Mouse (Mus musculus): ENCODE measurements around the gene Kdm6b. TPM values are rescaled to one million over a fixed set of nuclear protein-coding genes. Genes with fewer than 3 reads are reported as not detected.
A peak's percentile ranks its signal among the peaks of the same experiment; 100 is the strongest.
"Not testable (repeated sequence)": the region's sequence is repeated elsewhere in the genome, so short reads cannot be mapped to it uniquely, and the experiment has no call there.

Gene Kdm6b
- polyA plus RNA-seq, 1 experiment from 2014 or later = 56.6 TPM

DNA sequence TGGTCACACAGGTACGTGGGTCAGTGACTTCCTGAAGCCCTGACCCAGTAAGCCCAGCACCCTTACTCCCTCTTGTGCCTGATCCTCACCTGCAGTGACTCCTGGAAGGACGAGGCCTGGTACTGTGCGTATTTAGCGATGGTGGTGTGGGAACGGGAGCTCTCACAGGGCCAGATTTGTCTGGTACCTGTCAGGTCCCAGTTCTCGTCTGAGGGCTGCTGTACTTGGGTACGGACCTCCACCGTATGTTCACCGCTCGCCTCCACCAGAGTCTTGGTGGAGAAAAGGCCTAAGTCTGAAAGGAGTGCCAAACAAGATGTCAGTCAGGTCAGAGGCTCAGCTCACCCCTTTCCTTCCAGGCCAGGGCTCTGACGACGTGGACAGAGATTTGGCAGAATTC, 11.5 kb downstream of the Kdm6b start:
- Histone ChIP-seq H3K36me3 (peaks cover 79% of the 10 kb centered on the region), H3K9me3 (no peaks in the 10 kb centered on the region), H3K4me3 (no peak overlapping the region), H3K4me1 (peaks cover 18% of the 10 kb centered on the region; the same call in 1 of the 2 replicates), H3K27ac (replicated peaks) (no peak overlapping the region), H3K27me3 (no peaks in the 10 kb centered on the region; the same call in 1 of the 2 replicates), H3K9ac (replicated peaks) (no peak overlapping the region), H3K4me2 (replicated peaks) (no peak overlapping the region)
- 82% methylated on average over 12 of the region's 12 CpGs for WGBS
- ATAC-seq (replicated peaks) = no peak

GRCm38 (mm10) chr11:69401210-69401637, 12.3 kb downstream of the Kdm6b start:
- peak; percentile 65 for ATAC-seq (replicated peaks)

GRCm38 (mm10) chr11:69400083-69400850, 13.2 kb downstream of the Kdm6b start:
- H3K4me2 ChIP-seq (replicated peaks) = no peak overlapping the region
- H3K9me3 ChIP-seq = no peaks in the 10 kb centered on the region
- H3K27ac ChIP-seq (replicated peaks) = no peak overlapping the region
- peaks cover 62% of the 10 kb centered on the region for H3K36me3 ChIP-seq
- WGBS = 76% methylated on average over 25 of the region's 25 CpGs
- peaks cover 26% of the 10 kb centered on the region for H3K4me1 ChIP-seq
- H3K27me3 ChIP-seq = no peaks in the 10 kb centered on the region; the same call in 1 of the 2 replicates
- no peak for ATAC-seq (replicated peaks)
- H3K4me3 ChIP-seq = peak overlapping the region; percentile 3; the same call in 1 of the 2 replicates
- H3K9ac ChIP-seq (replicated peaks) = no peak overlapping the region

More at GRCm38 (mm10) chr11:69401210-69401637, 12.3 kb downstream of the Kdm6b start:
- Histone ChIP-seq H3K4me3 (no peak overlapping the region), H3K4me1 (peaks cover 25% of the 10 kb centered on the region), H3K9ac (replicated peaks) (no peak overlapping the region), H3K36me3 (peaks cover 71% of the 10 kb centered on the region), H3K27ac (replicated peaks) (no peak overlapping the region; the same call in 1 of the 2 replicates), H3K27me3 (no peaks in the 10 kb centered on the region; the same call in 1 of the 2 replicates), H3K9me3 (no peaks in the 10 kb centered on the region), H3K4me2 (replicated peaks) (no peak overlapping the region)
- 11% methylated on average over 22 of the region's 22 CpGs for WGBS

DNA sequence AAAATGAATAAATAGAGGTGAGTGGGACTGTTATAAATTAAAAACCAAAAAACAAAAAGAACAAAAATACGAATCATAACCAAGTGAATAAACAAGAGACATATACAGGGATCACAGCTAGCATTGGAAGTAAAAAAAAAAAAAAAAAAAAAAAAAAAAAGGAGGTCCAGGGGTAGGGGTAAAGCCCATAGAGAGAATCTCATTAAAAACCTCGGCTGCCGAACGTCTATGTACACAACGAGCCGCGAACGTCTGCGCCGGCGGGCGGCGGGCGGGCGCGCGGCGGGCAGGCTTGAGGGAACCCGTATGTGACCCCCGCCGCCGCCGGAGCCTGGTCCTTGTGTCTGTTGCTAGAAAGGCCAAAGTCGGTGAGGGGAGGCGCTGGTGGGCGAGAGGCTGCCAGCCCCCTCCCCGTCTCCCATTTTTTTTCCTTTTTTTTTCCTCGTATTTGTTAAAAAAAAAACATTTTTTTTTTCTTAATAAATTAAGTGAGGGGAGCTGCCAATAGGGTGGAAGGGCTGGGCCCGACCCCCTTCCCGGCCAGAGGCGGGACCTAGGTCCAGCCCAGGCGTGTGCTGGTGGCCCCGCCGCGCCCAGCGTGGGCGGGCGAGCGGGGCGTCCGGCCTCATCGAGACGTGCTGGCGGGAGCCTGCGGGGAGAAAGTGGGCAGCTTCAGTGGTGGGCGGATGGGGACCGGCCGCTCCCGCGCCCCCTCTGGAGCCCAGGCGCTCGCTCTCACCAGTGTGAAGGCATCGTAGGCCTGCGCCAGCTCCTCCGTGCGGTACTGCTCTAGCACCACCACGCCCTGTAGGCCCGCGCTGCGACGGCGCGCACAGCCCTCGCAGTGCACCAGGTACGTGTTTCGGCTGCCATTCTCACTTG, 14.0 kb downstream of the Kdm6b start:
- 19% methylated on average over 63 of the region's 66 CpGs for WGBS
- no peak for ATAC-seq (replicated peaks)
- H3K27me3 ChIP-seq = no peaks in the 10 kb centered on the region; the same call in 1 of the 2 replicates
- H3K4me2 ChIP-seq (replicated peaks) = no peak overlapping the region
- no peaks in the 10 kb centered on the region for H3K9me3 ChIP-seq
- no peak overlapping the region for H3K27ac ChIP-seq (replicated peaks)
- H3K4me1 ChIP-seq = peaks cover 28% of the 10 kb centered on the region
- peak overlapping the region; percentile 3; the same call in 1 of the 2 replicates for H3K4me3 ChIP-seq
- H3K36me3 ChIP-seq = peaks cover 54% of the 10 kb centered on the region
- no peak overlapping the region for H3K9ac ChIP-seq (replicated peaks)

GRCm38 (mm10) chr11:69398486-69399200, 14.8 kb downstream of the Kdm6b start:
- no peak overlapping the region for H3K9ac ChIP-seq (replicated peaks)
- no peak overlapping the region for H3K27ac ChIP-seq (replicated peaks)
- WGBS = 29% methylated on average over 21 of the region's 21 CpGs
- peaks cover 32% of the 10 kb centered on the region for H3K4me1 ChIP-seq
- no peaks in the 10 kb centered on the region for H3K9me3 ChIP-seq
- no peak overlapping the region for H3K4me3 ChIP-seq
- no peak overlapping the region for H3K4me2 ChIP-seq (replicated peaks)
- ATAC-seq (replicated peaks) = no peak
- no peaks in the 10 kb centered on the region; the same call in 1 of the 2 replicates for H3K27me3 ChIP-seq
- peaks cover 46% of the 10 kb centered on the region for H3K36me3 ChIP-seq

DNA sequence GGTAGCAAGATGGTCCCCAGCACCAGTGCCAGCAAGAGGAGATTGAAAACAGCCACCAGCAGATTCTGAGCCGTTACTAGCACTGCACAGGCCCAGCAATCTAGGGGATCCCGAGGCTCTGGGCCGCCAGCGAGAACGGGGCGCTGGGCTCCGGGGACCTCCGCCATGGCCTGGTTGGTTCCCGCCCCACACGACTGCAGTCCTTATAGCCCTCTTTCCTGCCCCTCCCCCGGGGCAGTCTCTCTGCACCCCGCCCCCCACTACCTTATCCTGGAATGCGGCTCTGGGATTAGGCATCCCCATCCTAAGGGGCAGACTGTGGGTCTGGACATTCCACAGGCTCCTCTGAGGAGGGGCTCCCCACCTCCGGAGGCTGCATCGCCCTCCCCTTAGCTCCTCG, 15.4 kb downstream of the Kdm6b start, which contains the start of gene Tmem88:
Gene Tmem88, minus strand, starts transcription at position 176 of the 400 bp plus-strand sequence.
- Histone ChIP-seq H3K4me1 (peaks cover 32% of the 10 kb centered on the region), H3K9me3 (no peaks in the 10 kb centered on the region), H3K9ac (replicated peaks) (0 out of 2 replicates have a peak within 1 kb of the TSS, but pooled peaks have one; percentile 2), H3K27ac (replicated peaks) (peak within 1 kb of the TSS; percentile 98; the same call in 1 of the 2 replicates), H3K4me3 (peak within 1 kb of the TSS; percentile 7; the same call in 1 of the 2 replicates), H3K27me3 (no peaks in the 10 kb centered on the region; the same call in 1 of the 2 replicates), H3K4me2 (replicated peaks) (peak within 1 kb of the TSS; percentile 65; the same call in 1 of the 2 replicates), H3K36me3 (peaks cover 41% of the 10 kb centered on the region)
- WGBS = 12% methylated on average over 16 of the region's 16 CpGs
- no peak for ATAC-seq (replicated peaks)

GRCm38 (mm10) chr11:69397581-69398057, 15.9 kb downstream of the Kdm6b start:
- 9% methylated on average over 24 of the region's 24 CpGs for WGBS
- H3K9ac ChIP-seq (replicated peaks) = 0 out of 2 replicates have a peak overlapping the region, but pooled peaks have one; percentile 2
- H3K36me3 ChIP-seq = peaks cover 37% of the 10 kb centered on the region
- H3K27me3 ChIP-seq = no peaks in the 10 kb centered on the region; the same call in 1 of the 2 replicates
- H3K9me3 ChIP-seq = no peaks in the 10 kb centered on the region
- no peak overlapping the region for H3K4me2 ChIP-seq (replicated peaks)
- no peak overlapping the region for H3K27ac ChIP-seq (replicated peaks)
- peaks cover 32% of the 10 kb centered on the region for H3K4me1 ChIP-seq
- peak overlapping the region; percentile 7; the same call in 1 of the 2 replicates for H3K4me3 ChIP-seq
- no peak for ATAC-seq (replicated peaks)

GRCm38 (mm10) chr11:69396772-69397171, 16.7 kb downstream of the Kdm6b start:
- H3K27me3 ChIP-seq = no peaks in the 10 kb centered on the region; the same call in 1 of the 2 replicates
- WGBS = 27% methylated on average over 11 of the region's 11 CpGs
- H3K36me3 ChIP-seq = peaks cover 32% of the 10 kb centered on the region
- peak overlapping the region; percentile 76 for H3K4me3 ChIP-seq
- H3K4me2 ChIP-seq (replicated peaks) = peak overlapping the region; percentile 65
- H3K9ac ChIP-seq (replicated peaks) = peak overlapping the region; percentile 92
- no peaks in the 10 kb centered on the region for H3K9me3 ChIP-seq
- H3K4me1 ChIP-seq = peaks cover 32% of the 10 kb centered on the region
- no peak for ATAC-seq (replicated peaks)
- H3K27ac ChIP-seq (replicated peaks) = peak overlapping the region; percentile 98; the same call in 1 of the 2 replicates

- Histone ChIP-seq H3K27ac (replicated peaks) (peak overlapping the region; percentile 98), H3K9me3 (no peaks in the 10 kb centered on the region), H3K4me3 (peak overlapping the region; percentile 76), H3K36me3 (peaks cover 22% of the 10 kb centered on the region), H3K4me2 (replicated peaks) (peak overlapping the region; percentile 65), H3K4me1 (peaks cover 29% of the 10 kb centered on the region), H3K27me3 (no peaks in the 10 kb centered on the region; the same call in 1 of the 2 replicates), H3K9ac (replicated peaks) (peak overlapping the region; percentile 92)
- ATAC-seq (replicated peaks) = peak; percentile 90
- under 1% methylated on average over 48 of the region's 48 CpGs for WGBS
Measured at GRCm38 (mm10) chr11:69395634-69396373, 17.7 kb downstream of the Kdm6b start.

DNA sequence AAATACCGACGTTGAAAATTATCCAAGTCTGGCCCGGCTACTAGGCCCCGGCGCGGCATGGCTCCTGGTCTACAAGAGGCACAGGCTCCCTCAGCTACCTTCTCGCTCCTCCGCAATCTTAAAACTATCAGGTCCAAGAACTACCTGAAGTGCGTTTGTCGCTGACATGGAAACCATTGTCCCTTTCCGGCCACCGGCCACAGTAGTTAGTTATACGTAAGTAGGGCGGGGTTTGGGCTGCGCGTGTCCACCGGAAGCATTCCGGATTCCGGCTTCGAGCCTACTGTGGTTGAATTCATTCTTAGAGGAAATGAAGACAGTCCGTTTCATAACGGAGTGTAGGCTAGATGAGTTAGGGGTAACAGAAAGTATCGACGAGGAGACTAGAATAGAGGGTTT, 18.2 kb downstream of the Kdm6b start, which contains the start of the genes Naa38 and Cyb5d1:
Gene Naa38, plus strand, starts transcription at position 253 of the 399 bp plus-strand sequence.
Gene Cyb5d1, minus strand, starts transcription at position 397 of the 399 bp plus-strand sequence.
- H3K27me3 ChIP-seq, H3K9me3 ChIP-seq: not testable (repeated sequence)
- Histone ChIP-seq H3K4me2 (replicated peaks) (peak within 1 kb of the TSS; percentile 65), H3K27ac (replicated peaks) (peak within 1 kb of the TSS; percentile 98), H3K4me1 (peaks cover 30% of the 10 kb centered on the region), H3K9ac (replicated peaks) (peak within 1 kb of the TSS; percentile 92), H3K36me3 (peaks cover 17% of the 10 kb centered on the region), H3K4me3 (peak within 1 kb of the TSS; percentile 76)
- ATAC-seq (replicated peaks) = peak; percentile 74
- under 1% methylated on average over 24 of the region's 24 CpGs for WGBS
